Mouse (Mus musculus) cerebellum, adult 2 months (tissue): Measurements from ENCODE around the gene Cnr2.

Experiments
- CTCF ChIP-seq: fragments of 200-500 bp; IDR thresholded peaks from 2 replicates; pipeline ENCODE4 v1.5.1; 2011; ENCODE audit warnings: low read depth, mild to moderate bottlenecking, control low read depth, low read length, moderate library complexity, borderline replicate concordance; ENCODE audit not compliant: insufficient read depth
- POLR2A ChIP-seq: fragments of 200-500 bp; IDR thresholded peaks from 2 replicates; pipeline ENCODE4 v1.6.1; 2011; ENCODE audit warnings: low read length, control low read depth, borderline replicate concordance; ENCODE audit not compliant: insufficient read depth

DNA sequence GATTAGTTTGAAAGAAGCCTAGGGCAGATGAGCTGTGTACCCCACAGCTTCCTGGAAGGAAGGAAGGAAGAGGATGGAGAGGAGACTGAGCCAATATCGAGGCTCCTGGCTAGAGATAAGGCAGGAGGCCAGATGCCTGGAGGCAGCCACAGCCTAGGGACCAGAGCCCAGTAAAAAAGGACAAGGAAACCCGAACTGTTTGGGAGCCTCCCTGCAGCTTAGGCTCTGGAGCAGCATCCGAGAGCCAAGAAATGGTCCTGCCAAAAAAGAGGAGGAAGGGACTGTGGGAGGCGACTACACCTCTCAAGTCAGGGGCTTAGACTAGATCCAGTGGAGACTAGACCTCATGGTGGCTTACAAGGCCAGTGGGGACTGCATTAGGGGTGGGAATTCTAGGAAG, 48.2 kb downstream of the Cnr2 start:
- TF ChIP-seq CTCF: no peak
- TF ChIP-seq POLR2A: no peak
